Mouse (Mus musculus): ENCODE results near the gene Emid1.

DNA sequence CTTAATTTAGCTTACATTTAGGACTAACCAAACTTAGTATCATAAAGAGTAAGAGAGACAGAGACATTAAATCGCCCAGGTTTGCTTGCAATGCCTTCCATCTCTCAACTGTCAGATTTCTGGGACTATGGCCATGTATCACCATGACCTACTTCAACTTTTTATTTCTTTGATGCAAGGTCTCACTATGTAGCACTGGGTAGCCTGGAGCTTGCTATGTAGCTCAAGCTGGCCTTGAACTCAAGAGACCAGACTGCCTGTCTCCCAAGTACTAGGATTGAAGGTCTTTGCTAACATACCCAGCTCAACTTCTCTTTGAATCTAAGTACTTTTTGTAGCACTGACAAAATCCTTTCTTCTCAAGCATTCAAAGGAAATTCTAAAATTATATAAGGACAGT, 62.9 kb downstream of the Emid1 start:
- TF ChIP-seq CTCF (IDR thresholded peaks at IDR 0.05; ENCODE audit: extremely low read depth, insufficient read length, insufficient replicate concordance, low read depth, low read length) = no peak
- no peak for TF ChIP-seq POLR2A (IDR thresholded peaks at IDR 0.05; ENCODE audit: low read depth, low read length)

All from small intestine, adult 2 months (tissue).